Mouse (Mus musculus) ES-E14 (cell line): Measurements from ENCODE around the gene Ivns1abp. TPM values are rescaled to one million over a fixed set of nuclear protein-coding genes. Genes with fewer than 3 reads are reported as not detected.

Source experiments
- DNase-seq: peaks from one replicate; pipeline ENCODE4 v3.0.0-alpha.2; 2013; ENCODE audit warnings: low read depth, low spot score
- H3K27ac ChIP-seq: 2 replicates; pipeline ENCODE4 v1.5.1; 2012; ENCODE audit warnings: low read depth, mild to moderate bottlenecking, low read length, moderate library complexity, mixed read lengths; ENCODE audit not compliant: poor library complexity, insufficient read depth, severe bottlenecking
- H3K36me3 ChIP-seq: 2 replicates; pipeline ENCODE4 v1.6.1; 2012; ENCODE audit warnings: mild to moderate bottlenecking, low read length, moderate library complexity, mixed read lengths; ENCODE audit not compliant: control insufficient read depth, poor library complexity, insufficient read depth, severe bottlenecking
- H3K4me1 ChIP-seq, 2 experiments: fragments of 150-350 bp in 1 of 2; sonication (generic) in 1 of 2; 2 replicates each; pipeline ENCODE4 v1.6.1; 2012; ENCODE audit warnings: low read length in 2 of 2, mild to moderate bottlenecking in 1 of 2, mixed read lengths in 1 of 2; ENCODE audit not compliant: control insufficient read depth in 2 of 2, insufficient read depth in 2 of 2, poor library complexity in 1 of 2
- H3K4me3 ChIP-seq, 2 experiments: fragments of 150-350 bp in 1 of 2; sonication (generic) in 1 of 2; 2 replicates each; pipeline ENCODE4 v1.5.1; 2012; ENCODE audit warnings: low read length in 2 of 2, low read depth in 1 of 2, mild to moderate bottlenecking in 1 of 2, mixed read lengths in 1 of 2; ENCODE audit not compliant: insufficient read depth in 1 of 2, poor library complexity in 1 of 2, severe bottlenecking in 1 of 2
- H3K9ac ChIP-seq: 2 replicates; pipeline ENCODE4 v1.6.1; 2012; ENCODE audit warnings: low read depth, mild to moderate bottlenecking, low read length, mixed read lengths; ENCODE audit not compliant: poor library complexity, insufficient read depth, severe bottlenecking
- H3K9me3 ChIP-seq: fragments of 150-350 bp; sonication (generic); 2 replicates; pipeline ENCODE4 v1.6.1; 2012; ENCODE audit warnings: low read depth, mild to moderate bottlenecking, low read length; ENCODE audit not compliant: control insufficient read depth, insufficient read depth
- CHD2 ChIP-seq: IDR thresholded peaks from 2 replicates; pipeline ENCODE4 v1.6.1; 2014; ENCODE audit warnings: mild to moderate bottlenecking, low read depth, low read length, inconsistent platforms
- HCFC1 ChIP-seq: IDR thresholded peaks from 2 replicates; pipeline ENCODE4 v1.6.1; 2012; ENCODE audit warnings: low read length, inconsistent platforms, borderline replicate concordance; ENCODE audit not compliant: insufficient read depth
- MAFK ChIP-seq: IDR thresholded peaks from 2 replicates; pipeline ENCODE4 v1.6.1; 2014; ENCODE audit warnings: mild to moderate bottlenecking, low read depth, low read length, inconsistent platforms; ENCODE audit not compliant: insufficient read depth
- ZC3H11A ChIP-seq: IDR thresholded peaks from 2 replicates; pipeline ENCODE4 v1.6.1; 2012; ENCODE audit warnings: low read depth, mild to moderate bottlenecking, inconsistent platforms, low read length, borderline replicate concordance
- ZNF384 ChIP-seq: IDR thresholded peaks from 2 replicates; pipeline ENCODE4 v1.6.1; 2012; ENCODE audit warnings: low read depth, low read length, inconsistent platforms
- in situ Hi-C, 2 experiments: fragments of 600-800 bp; cut with MboI; formaldehyde crosslinking; loops; one replicate each; pipeline ENCODE4 v1.15.1; 2025; ENCODE audit warnings: low sequenced_read_pairs in 2 of 2, inconsistent platforms in 1 of 2; ENCODE audit not compliant: unreplicated experiment in 2 of 2
- total RNA-seq: library from RNA; depleted of rRNA; stranded (reverse); fragments of 300-350 nt; gene quantifications from 2 replicates; pipeline ENCODE4 v1.2.3, GENCODE M21; 2012

The Ivns1abp gene
- total RNA-seq, 1 experiment = 89.5 TPM

- TF ChIP-seq MAFK (no peak), HCFC1 (no peak), ZC3H11A (no peak), CHD2 (no peak), ZNF384 (no peak)
- no peak overlapping the region for H3K4me3 ChIP-seq
- H3K9ac ChIP-seq = no peak overlapping the region
- H3K36me3 ChIP-seq = peaks cover 5% of the 10 kb centered on the region
- in situ Hi-C loops = loop anchor here (25.0 kb wide), 2 partner anchors 931 to 956 kb away; no protein-coding TSS in a partner anchor
- no peak overlapping the region for H3K27ac ChIP-seq
- DNase-seq = no peak
- no peaks in the 10 kb centered on the region for H3K9me3 ChIP-seq
- H3K4me1 ChIP-seq = no peaks in the 10 kb centered on the region
Observed at GRCm38 (mm10) chr1:151368444-151368843, 24.2 kb downstream of the Ivns1abp start.

- DNase-seq = no peak
- H3K4me3 ChIP-seq = no peak overlapping the region
- no peaks in the 10 kb centered on the region for H3K4me1 ChIP-seq
- no peak overlapping the region for H3K27ac ChIP-seq
- H3K9ac ChIP-seq = no peak overlapping the region
- H3K9me3 ChIP-seq = no peaks in the 10 kb centered on the region
- H3K36me3 ChIP-seq = peaks cover 5% of the 10 kb centered on the region
- TF ChIP-seq ZNF384 (no peak), HCFC1 (no peak), MAFK (no peak), CHD2 (no peak), ZC3H11A (no peak)
- in situ Hi-C loops = loop anchor here (25.0 kb wide), 2 partner anchors 933 to 958 kb away; no protein-coding TSS in a partner anchor
Observed at GRCm38 (mm10) chr1:151370573-151370972, 26.3 kb downstream of the Ivns1abp start.

- TF ChIP-seq ZC3H11A (no peak), MAFK (no peak), ZNF384 (no peak), CHD2 (no peak), HCFC1 (no peak)
- DNase-seq = no peak
- no peaks in the 10 kb centered on the region for H3K4me1 ChIP-seq
- in situ Hi-C loops = loop anchor here (25.0 kb wide), 2 partner anchors 934 to 959 kb away; no protein-coding TSS in a partner anchor
- no peaks in the 10 kb centered on the region for H3K9me3 ChIP-seq
- no peak overlapping the region for H3K9ac ChIP-seq
- H3K4me3 ChIP-seq = no peak overlapping the region
- no peak overlapping the region for H3K27ac ChIP-seq
- H3K36me3 ChIP-seq = peaks cover 5% of the 10 kb centered on the region
Observed at GRCm38 (mm10) chr1:151371543-151371942, 27.3 kb downstream of the Ivns1abp start.

GRCm38 (mm10) chr1:151372823-151373222 is 28.5 kb downstream of the Ivns1abp start:
- DNase-seq = no peak
- Histone ChIP-seq H3K9ac (no peak overlapping the region), H3K27ac (no peak overlapping the region), H3K36me3 (peaks cover 5% of the 10 kb centered on the region), H3K4me1 (no peaks in the 10 kb centered on the region), H3K4me3 (no peak overlapping the region), H3K9me3 (no peaks in the 10 kb centered on the region)
- TF ChIP-seq CHD2 = no peak
- no peak for TF ChIP-seq ZNF384
- no peak for TF ChIP-seq MAFK
- no peak for TF ChIP-seq ZC3H11A
- no peak for TF ChIP-seq HCFC1
- in situ Hi-C loops = loop anchor here (25.0 kb wide), 2 partner anchors 936 to 961 kb away; no protein-coding TSS in a partner anchor
